In genomic region chr4:65654723-65655122, GRCm38 (mm10) we compare ENCODE assay signal across 7 mouse cellular contexts. TPM values are rescaled to one million over a fixed set of nuclear protein-coding genes. Genes with fewer than 3 reads are reported as not detected.
DNase-seq lines count a peak whose midpoint lies in the region; ATAC-seq and TF ChIP-seq lines count a peak whose summit lies in the region.

No protein-coding gene starts in this region.

- WGBS in intestine, postnatal 0 days, result 0% methylated on average over 2 of the region's 2 CpGs
- 0% methylated on average over 2 of the region's 2 CpGs for WGBS in midbrain, embryonic 12.5 days
- 0% methylated on average over 2 of the region's 2 CpGs for WGBS in stomach, embryonic 14.5 days

- intact Hi-C loops in gastrocnemius, postnatal 14 days (cut with DNase I; ENCODE audit: low total_unique reads), result loop anchor here (10.0 kb wide), 1 partner anchor 140 kb away; no protein-coding TSS in a partner anchor
- intact Hi-C loops in left cerebral cortex, postnatal 10 days (cut with DNase I), result loop anchor here (2.0 kb wide), 1 partner anchor 746 kb away; no protein-coding TSS in a partner anchor

- DNase-seq in adrenal gland, postnatal 25 days, result peak; percentile 86
- DNase-seq in embryo, embryonic 10 days (ENCODE audit: low spot score), result peak; percentile 91
- peak; percentile 81 for DNase-seq in gastrocnemius, postnatal 14 days
- DNase-seq in left cerebral cortex, postnatal 10 days (ENCODE audit: extremely low spot score in 1 of 2, low spot score in 2 of 2), result peak; percentile 74 to 84

- H3K9ac ChIP-seq in intestine, postnatal 0 days (ENCODE audit: low read depth, low read length), result no peak overlapping the region
- H3K9ac ChIP-seq in midbrain, embryonic 12.5 days (replicated peaks), result no peak overlapping the region
- no peak overlapping the region for H3K9ac ChIP-seq in stomach, embryonic 14.5 days (replicated peaks; ENCODE audit: low read depth, low read length)

- no peaks in the 10 kb centered on the region for H3K9me3 ChIP-seq in intestine, postnatal 0 days (ENCODE audit: control insufficient read depth)
- H3K9me3 ChIP-seq in midbrain, embryonic 12.5 days, result no peaks in the 10 kb centered on the region
- no peaks in the 10 kb centered on the region for H3K9me3 ChIP-seq in stomach, embryonic 14.5 days (ENCODE audit: control insufficient read depth, low read depth, low read length)

- no peak overlapping the region for H3K4me2 ChIP-seq in intestine, postnatal 0 days (replicated peaks; ENCODE audit: low read depth)
- no peak overlapping the region for H3K4me2 ChIP-seq in midbrain, embryonic 12.5 days (replicated peaks)
- H3K4me2 ChIP-seq in stomach, embryonic 14.5 days (replicated peaks; ENCODE audit: low read depth, low read length), result no peak overlapping the region

- peak; percentile 96 for TF ChIP-seq CTCF in intestine, postnatal 0 days (IDR thresholded peaks at IDR 0.05; ENCODE audit: low read depth)

- H3K4me1 ChIP-seq in intestine, postnatal 0 days (replicated peaks; ENCODE audit: control insufficient read depth, insufficient read depth, low read length), result no peaks in the 10 kb centered on the region
- no peaks in the 10 kb centered on the region for H3K4me1 ChIP-seq in midbrain, embryonic 12.5 days
- H3K4me1 ChIP-seq in stomach, embryonic 14.5 days (ENCODE audit: control insufficient read depth, insufficient read depth, low read length), result no peaks in the 10 kb centered on the region

- no peak for ATAC-seq in intestine, postnatal 0 days
- peak; percentile 89 for ATAC-seq in midbrain, embryonic 12.5 days (ENCODE audit: low FRiP score, low read depth)
- peak; percentile 81; the same call in 1 of the 2 replicates for ATAC-seq in stomach, embryonic 14.5 days (ENCODE audit: insufficient number of reproducible peaks, insufficient read depth, low FRiP score, low read depth)

- no peak overlapping the region for H3K27ac ChIP-seq in intestine, postnatal 0 days (ENCODE audit: low read depth, low read length)
- no peak overlapping the region for H3K27ac ChIP-seq in midbrain, embryonic 12.5 days (replicated peaks)
- H3K27ac ChIP-seq in stomach, embryonic 14.5 days (ENCODE audit: low read length), result no peak overlapping the region

- no peaks in the 10 kb centered on the region for H3K36me3 ChIP-seq in intestine, postnatal 0 days (ENCODE audit: control insufficient read depth, insufficient read depth)
- H3K36me3 ChIP-seq in midbrain, embryonic 12.5 days, result no peaks in the 10 kb centered on the region
- H3K36me3 ChIP-seq in stomach, embryonic 14.5 days (ENCODE audit: control insufficient read depth, insufficient read depth, low read length), result no peaks in the 10 kb centered on the region

- H3K4me3 ChIP-seq in intestine, postnatal 0 days (ENCODE audit: low read depth, low read length), result no peak overlapping the region
- no peak overlapping the region for H3K4me3 ChIP-seq in midbrain, embryonic 12.5 days
- H3K4me3 ChIP-seq in stomach, embryonic 14.5 days (ENCODE audit: low read depth, low read length), result no peak overlapping the region

- H3K27me3 ChIP-seq in intestine, postnatal 0 days (replicated peaks; ENCODE audit: control insufficient read depth, insufficient read depth, low read length), result no peaks in the 10 kb centered on the region
- no peaks in the 10 kb centered on the region for H3K27me3 ChIP-seq in midbrain, embryonic 12.5 days
- no peaks in the 10 kb centered on the region for H3K27me3 ChIP-seq in stomach, embryonic 14.5 days (ENCODE audit: control insufficient read depth, insufficient read depth, low read length)

RNA-seq across cellular contexts. Expression of gene Trim32, which starts 49.9 kb away (rescaled TPM):
- 25.0 and 34.5 TPM in 2 replicates for total RNA-seq in adrenal gland, postnatal 25 days (2021)
- 10 to 100 TPM in 1 of 2 experiments, 1 to 10 TPM in 1; 8.9 to 10.6 TPM for total RNA-seq in gastrocnemius, postnatal 14 days (2021)
- polyA plus RNA-seq in intestine, postnatal 0 days (2015; fragmentation: Nextera tagmentation; extraction: Ambion mirVana), result 17.3 and 19.8 TPM in 2 replicates
- 100 to 1,000 TPM; 219 to 235 TPM for total RNA-seq in left cerebral cortex, postnatal 10 days (2021)
- 75.8 and 83.2 TPM in 2 replicates for polyA plus RNA-seq in midbrain, embryonic 12.5 days (2016; fragmentation: Nextera tagmentation; extraction: Ambion mirVana)
- polyA plus RNA-seq in stomach, embryonic 14.5 days (2014; fragmentation: Nextera tagmentation; extraction: Ambion mirVana), result 49.4 and 52.7 TPM in 2 replicates
